Mouse (Mus musculus) layer of hippocampus, adult 2 months (tissue): ENCODE measurements around the gene Klk12. TPM values are rescaled to one million over a fixed set of nuclear protein-coding genes. Genes with fewer than 3 reads are reported as not detected.

ENCODE experiments used
- DNase-seq, 2 experiments: peaks; one replicate each; pipeline ENCODE4 v3.0.0; 2022; ENCODE audit warnings: low spot score in 2 of 2
- H3K27ac ChIP-seq: fragments of 200-600 bp; 2 replicates; pipeline ENCODE4 v1.8.1; 2022
- H3K4me3 ChIP-seq: fragments of 200-600 bp; 2 replicates; pipeline ENCODE4 v1.8.1; 2022; ENCODE audit warnings: mild to moderate bottlenecking
- CTCF ChIP-seq: fragments of 200-600 bp; conservative IDR thresholded peaks from 2 replicates; pipeline ENCODE4 v1.8.1; 2022; ENCODE audit warnings: antibody characterized with exemption, mild to moderate bottlenecking, moderate library complexity
- total RNA-seq, 2 experiments: library from RNA; stranded (reverse); gene quantifications; 2 replicates each; pipeline ENCODE4 v1.2.3; 2021

The Klk12 gene
- total RNA-seq, 2 experiments from 2014 or later = not detected

GRCm38 (mm10) chr7:43799876-43800275 lies 31.2 kb downstream of the Klk12 start:
- no peak overlapping the region for H3K27ac ChIP-seq
- no peak overlapping the region for H3K4me3 ChIP-seq
- DNase-seq = no peak
- no peak for TF ChIP-seq CTCF

GRCm38 (mm10) chr7:43810994-43811393 lies 42.3 kb downstream of the Klk12 start, which contains the start of gene Klk7:
Klk7 (plus strand) TSS chr7:43811294.
- DNase-seq = no peak
- Histone ChIP-seq H3K4me3 (no peak within 1 kb of the TSS), H3K27ac (no peak within 1 kb of the TSS)
- TF ChIP-seq CTCF = no peak

- DNase-seq = no peak
- H3K4me3 ChIP-seq = no peak overlapping the region
- TF ChIP-seq CTCF = no peak
- H3K27ac ChIP-seq = no peak overlapping the region
Measured at GRCm38 (mm10) chr7:43815211-43815610, 46.5 kb downstream of the Klk12 start.

GRCm38 (mm10) chr7:43816746-43817145 lies 48.0 kb downstream of the Klk12 start:
- Histone ChIP-seq H3K4me3 (no peak overlapping the region), H3K27ac (no peak overlapping the region)
- TF ChIP-seq CTCF = no peak
- no peak for DNase-seq

- no peak overlapping the region for H3K27ac ChIP-seq
- H3K4me3 ChIP-seq = no peak overlapping the region
- DNase-seq = no peak
- no peak for TF ChIP-seq CTCF
Measured at GRCm38 (mm10) chr7:43821581-43821980, 52.9 kb downstream of the Klk12 start.

Other genes with a start within 250 kb of the Klk12 start
- gene Cd33, start 224.5 kb upstream of the Klk12 start, total RNA-seq = 1 to 10 TPM; 3.5 to 5.7 TPM
- 1 to 10 TPM; 4.4 to 4.9 TPM for gene Zfp658, start 206.6 kb upstream of the Klk12 start, total RNA-seq
- 10 to 100 TPM; 19.5 to 19.8 TPM for gene Zfp719, start 189.3 kb upstream of the Klk12 start, total RNA-seq
- gene Zfp819, start 161.7 kb upstream of the Klk12 start, total RNA-seq = under 1 TPM in 1 of 2 experiments, not detected in 1; 0.27 TPM
- not detected for gene Ceacam18, start 134.2 kb upstream of the Klk12 start, total RNA-seq
- gene Siglece, start 108.7 kb upstream of the Klk12 start, total RNA-seq = 1 to 10 TPM in 1 of 2 experiments, under 1 TPM in 1; 0.97 to 1.3 TPM
- gene Ctu1, start 96.9 kb upstream of the Klk12 start, total RNA-seq = 10 to 100 TPM; 10.9 to 11.1 TPM
- gene Klk14, start 78.5 kb upstream of the Klk12 start, total RNA-seq = not detected
- not detected for gene Klk13, start 56.3 kb upstream of the Klk12 start, total RNA-seq
- not detected for gene Klk11, start 5.7 kb downstream of the Klk12 start, total RNA-seq
- 1 to 10 TPM; 1.5 to 1.7 TPM for gene Klk10, start 12.1 kb downstream of the Klk12 start, total RNA-seq
- gene Klk9, start 23.0 kb downstream of the Klk12 start, total RNA-seq = not detected
- gene Klk8, start 28.7 kb downstream of the Klk12 start, total RNA-seq = 10 to 100 TPM; 25.2 to 27.6 TPM
- under 1 TPM; 0.25 to 0.26 TPM for gene Klk7, start 42.4 kb downstream of the Klk12 start, total RNA-seq
- under 1 TPM in 1 of 2 experiments, not detected in 1; 0.87 TPM for gene Klk6, start 55.6 kb downstream of the Klk12 start, total RNA-seq
- gene Klk5, start 73.1 kb downstream of the Klk12 start, total RNA-seq = not detected
- not detected for gene Klk4, start 112.3 kb downstream of the Klk12 start, total RNA-seq
- gene Klk15, start 164.8 kb downstream of the Klk12 start, total RNA-seq = not detected
- gene Klk1b8, start 181.8 kb downstream of the Klk12 start, total RNA-seq = not detected
- not detected for gene Klk1b1, start 197.9 kb downstream of the Klk12 start, total RNA-seq
- gene Klk1b9, start 207.2 kb downstream of the Klk12 start, total RNA-seq = not detected
- gene Klk1b11, start 227.0 kb downstream of the Klk12 start, total RNA-seq = not detected
- not detected for gene Klk1b26, start 243.3 kb downstream of the Klk12 start, total RNA-seq